Mouse (Mus musculus): Measurements from ENCODE around the gene Sco1. TPM values are rescaled to one million over a fixed set of nuclear protein-coding genes. Genes with fewer than 3 reads are reported as not detected.

The Sco1 gene
- polyA plus RNA-seq, 1 experiment from 2014 or later: 18.7 TPM

DNA sequence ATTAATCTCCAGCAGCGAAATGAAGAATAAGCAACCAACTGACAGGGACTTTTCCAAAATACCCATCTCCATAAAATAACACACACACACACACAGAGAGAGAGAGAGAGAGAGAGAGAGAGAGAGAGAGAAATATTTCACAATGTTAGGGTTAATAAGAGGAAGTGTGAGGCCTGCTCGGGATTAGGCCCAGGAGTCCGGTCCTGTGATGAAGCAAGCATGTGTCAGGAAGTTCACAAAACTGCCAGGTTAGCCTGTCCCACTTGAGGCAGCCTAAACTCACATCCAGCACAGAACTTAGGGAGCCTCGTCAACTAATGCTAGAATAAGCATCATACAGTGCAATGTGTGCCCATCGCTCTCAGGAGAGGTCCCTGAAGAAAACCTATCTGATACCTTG is 5.3 kb upstream of the Sco1 start:
- H3K9ac ChIP-seq: no peak overlapping the region
- H3K27me3 ChIP-seq (replicated peaks): no peaks in the 10 kb centered on the region
- 0 out of 2 replicates have a peak, but pooled peaks cover 2% of the 10 kb centered on the region for H3K36me3 ChIP-seq
- H3K4me2 ChIP-seq: no peak overlapping the region
- WGBS: 78% methylated on average over 5 of the region's 5 CpGs
- H3K27ac ChIP-seq: no peak overlapping the region
- H3K9me3 ChIP-seq: no peaks in the 10 kb centered on the region
- H3K4me1 ChIP-seq: peaks cover 3% of the 10 kb centered on the region; the same call in 1 of the 2 replicates
- H3K4me3 ChIP-seq (replicated peaks): no peak overlapping the region
- no peak for ATAC-seq (ENCODE audit: insufficient read depth, low FRiP score, low read depth)

DNA sequence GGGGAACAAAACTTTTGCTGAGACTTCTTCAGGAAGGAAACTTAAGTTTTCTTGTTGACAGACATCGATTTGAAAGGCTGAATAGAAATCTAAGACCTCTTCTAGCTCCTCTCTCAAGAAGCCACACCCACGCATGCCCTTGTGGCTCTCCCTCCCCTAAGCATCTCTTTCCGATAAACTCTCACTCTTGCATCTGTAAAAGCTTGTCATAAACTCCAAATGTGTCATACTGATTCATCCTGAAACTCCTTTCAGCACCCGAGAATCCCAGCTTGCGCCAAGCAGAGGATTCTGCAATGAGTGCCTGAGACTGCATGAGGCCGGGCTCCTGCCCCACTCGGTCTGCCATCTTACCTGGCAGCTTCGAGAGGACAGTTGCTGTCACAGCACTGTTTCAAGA is 4.0 kb upstream of the Sco1 start:
- Histone ChIP-seq H3K4me1 (peaks cover 7% of the 10 kb centered on the region), H3K36me3 (no peaks in the 10 kb centered on the region), H3K27ac (no peak overlapping the region), H3K27me3 (replicated peaks) (no peaks in the 10 kb centered on the region), H3K9me3 (no peaks in the 10 kb centered on the region), H3K4me3 (replicated peaks) (no peak overlapping the region), H3K4me2 (no peak overlapping the region), H3K9ac (no peak overlapping the region)
- ATAC-seq (ENCODE audit: insufficient read depth, low FRiP score, low read depth): no peak
- 88% methylated on average over 8 of the region's 8 CpGs for WGBS

DNA sequence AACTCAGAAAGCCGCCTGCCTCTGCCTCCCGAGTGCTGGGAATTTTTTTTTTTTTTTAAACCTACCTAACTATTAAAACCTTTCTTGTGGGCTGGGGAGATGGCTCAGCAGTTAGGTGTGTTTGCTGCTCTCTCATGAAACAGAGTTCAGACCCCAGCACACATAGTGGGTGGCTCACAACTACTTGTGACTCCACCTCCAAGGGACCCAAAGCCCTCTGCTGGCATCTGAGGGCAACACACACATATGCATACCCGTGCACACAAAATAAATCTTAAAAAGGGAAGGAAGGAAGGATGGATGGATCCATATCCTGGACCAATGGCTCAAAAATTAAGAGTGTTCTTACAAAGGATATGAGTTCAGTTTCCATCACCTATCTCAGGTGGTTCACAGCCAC is 3.2 kb upstream of the Sco1 start:
- Histone ChIP-seq H3K36me3 (no peaks in the 10 kb centered on the region), H3K9ac (no peak overlapping the region), H3K9me3 (no peaks in the 10 kb centered on the region), H3K4me1 (peaks cover 12% of the 10 kb centered on the region), H3K4me2 (no peak overlapping the region), H3K27me3 (replicated peaks) (no peaks in the 10 kb centered on the region), H3K27ac (no peak overlapping the region), H3K4me3 (replicated peaks) (no peak overlapping the region)
- WGBS: 83% methylated on average over 3 of the region's 3 CpGs
- no peak for ATAC-seq (ENCODE audit: insufficient read depth, low FRiP score, low read depth)

DNA sequence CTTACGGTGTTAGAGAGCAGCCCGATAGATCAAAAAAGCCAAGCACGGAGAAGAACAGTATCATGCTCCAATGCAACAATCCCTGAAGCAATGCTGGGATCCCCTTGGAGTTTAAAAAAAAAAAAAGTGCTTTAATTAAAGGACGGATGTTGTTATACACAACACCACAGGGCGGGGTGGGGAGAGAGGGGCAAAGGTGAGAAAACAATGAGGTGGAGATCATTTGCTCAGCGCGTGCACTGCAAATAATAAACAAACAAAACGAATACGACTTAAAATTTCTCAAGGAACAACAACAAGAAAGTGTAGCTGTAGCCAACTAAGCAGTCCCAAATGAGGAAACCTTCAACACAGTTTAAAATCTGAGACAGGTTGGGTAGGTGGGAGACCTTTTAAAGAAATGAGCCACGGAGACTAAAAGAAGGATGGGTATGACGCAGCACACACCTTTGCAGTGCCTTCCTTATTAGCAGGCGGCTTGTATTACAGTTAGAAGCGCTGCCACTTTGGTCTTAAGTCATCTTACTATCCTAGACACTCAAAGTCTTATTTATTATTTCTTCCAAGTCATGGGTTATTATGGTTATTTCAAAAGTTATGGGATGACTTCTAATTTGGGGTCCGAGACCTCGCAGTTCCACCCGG is 672 bp upstream of the Sco1 start:
- H3K27me3 ChIP-seq (replicated peaks): no peaks in the 10 kb centered on the region
- no peak; the same call in 1 of the 2 replicates for ATAC-seq (ENCODE audit: insufficient read depth, low FRiP score, low read depth)

DNA sequence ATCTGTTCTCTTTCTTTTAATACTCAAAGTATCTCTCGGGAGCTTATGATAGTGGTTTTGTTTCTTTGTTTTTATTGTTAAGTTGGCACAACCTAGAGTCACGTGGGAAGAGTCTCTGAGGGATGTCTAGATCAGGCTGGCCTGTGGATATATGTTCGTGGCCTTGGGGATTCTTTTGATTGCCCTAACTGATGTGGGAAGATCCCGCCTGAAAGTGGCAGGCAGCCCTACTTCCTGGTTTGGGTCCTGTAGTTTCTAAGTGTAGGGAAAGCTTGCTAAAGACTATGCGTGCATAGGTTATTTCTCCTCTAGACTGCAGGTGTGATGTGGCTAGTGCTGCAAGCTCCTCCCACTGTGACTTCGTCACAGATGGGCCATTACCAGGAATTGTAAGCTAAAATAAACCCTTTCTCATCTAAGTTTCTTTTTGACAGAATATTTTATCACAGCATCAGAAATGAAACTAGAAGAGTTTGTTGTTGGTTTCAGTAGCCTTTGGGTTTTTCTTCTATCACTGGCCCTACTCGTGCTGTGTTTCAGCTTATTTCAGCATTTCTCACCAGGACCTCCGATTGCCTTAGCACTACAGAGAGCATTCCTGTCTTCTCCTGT is 2.4 kb downstream of the Sco1 start:
- Histone ChIP-seq H3K9ac (no peak overlapping the region), H3K27me3 (replicated peaks) (no peaks in the 10 kb centered on the region), H3K27ac (no peak overlapping the region), H3K4me1 (peaks cover 12% of the 10 kb centered on the region), H3K36me3 (peaks cover 27% of the 10 kb centered on the region), H3K4me2 (no peak overlapping the region), H3K9me3 (no peaks in the 10 kb centered on the region), H3K4me3 (replicated peaks) (no peak overlapping the region)
- WGBS: 89% methylated on average over 8 of the region's 8 CpGs
- no peak for ATAC-seq (ENCODE audit: insufficient read depth, low FRiP score, low read depth)

More for the DNA sequence above, 672 bp upstream of the Sco1 start:
- H3K4me3 ChIP-seq (replicated peaks): peak overlapping the region; percentile 73
- H3K27ac ChIP-seq: peak overlapping the region; percentile 80
- WGBS: 9% methylated on average over 16 of the region's 16 CpGs
- peaks cover 9% of the 10 kb centered on the region; the same call in 1 of the 2 replicates for H3K36me3 ChIP-seq
- peaks cover 12% of the 10 kb centered on the region for H3K4me1 ChIP-seq
- peak overlapping the region; percentile 64 for H3K4me2 ChIP-seq
- peak overlapping the region; percentile 62 for H3K9ac ChIP-seq
- H3K9me3 ChIP-seq: no peaks in the 10 kb centered on the region

DNA sequence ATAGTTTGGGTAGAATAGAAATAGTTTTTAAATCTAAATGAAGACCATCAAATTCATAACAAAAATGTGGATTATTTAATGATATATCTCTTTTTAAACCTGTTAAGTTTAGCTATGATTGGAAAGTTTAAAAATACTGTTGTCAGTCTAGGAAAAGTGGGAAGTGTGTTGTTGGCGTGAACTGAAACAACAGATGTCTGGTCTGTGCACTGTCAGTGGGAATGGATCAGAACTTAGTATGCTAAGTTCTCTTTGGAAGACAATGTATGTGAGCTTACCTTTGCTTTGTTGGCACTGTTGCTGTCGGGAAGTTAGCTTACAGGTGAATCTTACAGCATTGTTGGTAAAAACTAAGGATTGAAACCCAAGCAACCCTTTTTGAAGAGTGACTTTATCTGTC is 8.8 kb downstream of the Sco1 start:
- no peak for ATAC-seq (ENCODE audit: insufficient read depth, low FRiP score, low read depth)
- WGBS: 90% methylated on average over 2 of the region's 2 CpGs
- Histone ChIP-seq H3K4me1 (no peaks in the 10 kb centered on the region), H3K27ac (no peak overlapping the region), H3K4me3 (replicated peaks) (no peak overlapping the region), H3K9me3 (no peaks in the 10 kb centered on the region), H3K9ac (no peak overlapping the region), H3K4me2 (no peak overlapping the region), H3K27me3 (replicated peaks) (no peaks in the 10 kb centered on the region), H3K36me3 (peaks cover 50% of the 10 kb centered on the region)

DNA sequence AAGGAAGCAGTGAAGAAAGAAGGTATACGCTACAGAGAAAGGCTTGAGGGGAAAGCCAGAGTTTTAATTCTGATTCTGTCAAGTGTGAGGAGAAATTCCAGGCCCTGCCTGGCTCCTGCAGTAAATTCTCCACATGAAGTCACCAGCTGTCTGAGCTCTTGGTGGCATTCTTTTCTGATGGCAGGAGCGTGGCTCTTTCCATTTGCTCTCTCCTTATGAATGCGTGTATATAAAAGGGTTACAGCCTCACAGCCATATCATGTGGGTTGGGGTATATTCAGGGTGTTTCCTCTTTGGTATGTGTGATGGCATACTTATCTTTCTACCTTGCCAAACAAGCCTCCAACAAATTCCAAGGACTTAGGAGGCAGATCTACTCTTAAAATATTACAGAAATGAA is 10.3 kb downstream of the Sco1 start:
- Histone ChIP-seq H3K27ac (no peak overlapping the region), H3K4me2 (no peak overlapping the region), H3K27me3 (replicated peaks) (no peaks in the 10 kb centered on the region), H3K4me1 (no peaks in the 10 kb centered on the region), H3K36me3 (peaks cover 39% of the 10 kb centered on the region), H3K9ac (no peak overlapping the region), H3K4me3 (replicated peaks) (no peak overlapping the region), H3K9me3 (no peaks in the 10 kb centered on the region)
- no peak for ATAC-seq (ENCODE audit: insufficient read depth, low FRiP score, low read depth)
- 89% methylated on average over 3 of the region's 3 CpGs for WGBS

DNA sequence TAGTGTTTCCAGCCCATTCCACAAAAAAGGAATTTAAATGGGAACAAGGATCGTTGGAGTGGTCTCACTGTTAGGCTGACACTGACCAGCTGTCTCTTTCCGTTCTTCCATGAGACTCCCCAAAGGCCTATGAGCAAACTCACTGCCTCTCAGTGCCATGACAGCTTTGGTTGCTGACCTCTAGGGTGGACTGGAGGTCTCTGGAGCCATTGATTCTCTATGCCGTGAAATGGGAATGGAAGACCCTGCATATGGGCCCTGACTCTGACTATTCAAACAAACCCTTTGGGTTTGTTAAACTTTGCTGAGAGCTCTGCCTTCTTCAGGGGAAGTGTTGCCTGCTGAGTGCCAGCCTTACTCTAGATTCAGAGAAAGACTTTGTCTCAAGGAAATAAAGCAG is 15.3 kb downstream of the Sco1 start:
- H3K9me3 ChIP-seq: no peaks in the 10 kb centered on the region
- no peak overlapping the region for H3K4me3 ChIP-seq (replicated peaks)
- WGBS: 72% methylated on average over 3 of the region's 3 CpGs
- H3K9ac ChIP-seq: no peak overlapping the region
- peaks cover 27% of the 10 kb centered on the region for H3K36me3 ChIP-seq
- H3K4me2 ChIP-seq: no peak overlapping the region
- no peaks in the 10 kb centered on the region for H3K4me1 ChIP-seq
- H3K27ac ChIP-seq: no peak overlapping the region
- no peaks in the 10 kb centered on the region for H3K27me3 ChIP-seq (replicated peaks)
- ATAC-seq (ENCODE audit: insufficient read depth, low FRiP score, low read depth): no peak

DNA sequence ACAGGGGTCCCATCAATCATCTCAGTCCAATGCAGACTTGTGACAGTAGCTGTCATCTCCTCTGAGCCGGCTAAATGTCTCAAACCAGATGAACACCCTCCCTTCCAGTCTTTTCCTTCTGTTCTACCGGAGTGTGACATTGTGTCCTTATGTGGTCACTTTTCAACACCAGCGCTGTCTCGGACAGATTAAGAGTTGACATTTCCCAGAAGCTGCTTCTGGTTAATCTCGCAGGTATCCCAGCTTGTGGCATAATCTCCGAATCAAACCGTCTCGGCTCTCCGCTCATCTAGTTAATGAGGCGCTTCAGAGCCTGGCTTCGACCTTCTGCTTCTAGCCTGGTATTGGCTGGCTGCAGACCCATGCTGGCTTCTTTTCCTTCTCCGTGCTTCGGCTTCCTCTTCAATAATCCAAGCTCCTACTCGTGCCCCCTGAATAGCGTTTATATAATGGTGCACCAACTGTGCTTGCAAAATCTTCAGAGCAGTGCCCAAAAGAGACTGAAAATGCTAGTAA is 20.2 kb downstream of the Sco1 start:
- Histone ChIP-seq H3K4me2 (no peak overlapping the region), H3K27me3 (replicated peaks) (no peaks in the 10 kb centered on the region), H3K4me3 (replicated peaks) (no peak overlapping the region), H3K36me3 (no peaks in the 10 kb centered on the region), H3K27ac (no peak overlapping the region), H3K4me1 (no peaks in the 10 kb centered on the region), H3K9me3 (no peaks in the 10 kb centered on the region), H3K9ac (no peak overlapping the region)
- WGBS: 80% methylated on average over 15 of the region's 15 CpGs
- ATAC-seq (ENCODE audit: insufficient read depth, low FRiP score, low read depth): no peak

DNA sequence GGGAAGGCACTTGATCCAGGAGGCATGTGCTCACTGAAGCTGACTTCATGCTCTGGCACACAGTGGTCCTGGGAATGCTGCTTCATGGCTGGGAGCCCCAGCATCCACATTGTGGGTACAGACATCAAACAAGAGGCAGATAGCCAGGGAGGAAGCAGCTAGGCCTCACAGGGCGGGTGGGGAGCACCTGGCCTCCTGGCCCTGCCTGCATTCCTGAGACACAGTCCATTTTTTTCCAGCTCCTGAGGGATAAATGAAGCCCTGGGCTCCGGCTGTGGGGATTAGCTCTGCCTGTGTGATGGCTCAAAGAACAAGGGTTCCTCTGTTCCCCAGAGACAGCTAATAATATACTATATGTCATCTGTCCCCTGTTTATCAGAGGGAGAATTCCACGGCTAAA is 22.6 kb downstream of the Sco1 start:
- WGBS: 29% methylated on average over 3 of the region's 3 CpGs
- no peaks in the 10 kb centered on the region for H3K27me3 ChIP-seq (replicated peaks)
- ATAC-seq (ENCODE audit: insufficient read depth, low FRiP score, low read depth): no peak
- no peaks in the 10 kb centered on the region for H3K9me3 ChIP-seq
- no peaks in the 10 kb centered on the region for H3K36me3 ChIP-seq
- H3K27ac ChIP-seq: no peak overlapping the region
- H3K4me1 ChIP-seq: no peaks in the 10 kb centered on the region
- H3K4me2 ChIP-seq: no peak overlapping the region
- H3K4me3 ChIP-seq (replicated peaks): no peak overlapping the region
- H3K9ac ChIP-seq: no peak overlapping the region

DNA sequence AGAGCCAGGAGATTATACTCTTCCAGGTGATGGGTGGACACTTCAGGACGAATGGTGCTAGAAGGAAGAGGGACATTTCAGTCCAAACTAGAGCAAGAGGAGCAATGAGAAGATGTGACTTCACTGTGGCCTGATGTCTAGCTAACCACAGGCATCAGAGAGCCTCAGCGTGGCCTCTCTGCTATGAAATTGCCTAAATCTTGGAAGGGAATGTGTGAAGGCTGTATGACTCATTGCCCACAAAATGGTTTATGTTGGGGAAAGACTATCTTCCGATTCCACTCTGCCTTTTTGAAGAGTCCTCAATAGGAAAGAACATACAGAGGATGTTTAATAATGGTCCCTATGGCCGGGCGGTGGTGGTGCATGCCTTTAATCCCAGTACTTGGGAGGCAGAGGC is 24.3 kb downstream of the Sco1 start:
- H3K9me3 ChIP-seq: no peaks in the 10 kb centered on the region
- no peak overlapping the region for H3K27ac ChIP-seq
- H3K9ac ChIP-seq: no peak overlapping the region
- no peak overlapping the region for H3K4me2 ChIP-seq
- H3K4me1 ChIP-seq: no peaks in the 10 kb centered on the region
- no peaks in the 10 kb centered on the region for H3K27me3 ChIP-seq (replicated peaks)
- no peak overlapping the region for H3K4me3 ChIP-seq (replicated peaks)
- WGBS: 83% methylated on average over 5 of the region's 5 CpGs
- no peaks in the 10 kb centered on the region for H3K36me3 ChIP-seq
- ATAC-seq (ENCODE audit: insufficient read depth, low FRiP score, low read depth): no peak

DNA sequence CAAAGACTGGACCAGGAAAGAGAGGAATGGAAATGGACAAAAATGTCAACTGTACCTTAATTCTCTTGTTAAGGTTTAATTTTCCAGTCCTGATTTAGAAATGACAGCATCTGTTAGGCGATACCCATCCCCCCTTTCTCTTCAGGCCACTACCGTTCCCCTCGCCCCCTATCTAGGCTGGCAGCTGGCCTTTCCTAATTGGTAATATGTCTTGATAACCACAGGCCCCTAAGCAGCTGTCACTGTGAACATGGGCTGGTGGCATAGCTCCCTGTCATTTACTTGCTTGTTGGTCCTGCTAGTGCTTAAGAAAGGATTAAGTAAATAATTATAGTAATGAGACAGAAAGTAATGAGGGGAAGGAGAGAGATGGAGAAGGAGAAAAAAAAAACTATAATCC is 25.0 kb downstream of the Sco1 start:
- 48% methylated on average over 3 of the region's 3 CpGs for WGBS

More for the DNA sequence above, 25.0 kb downstream of the Sco1 start:
- no peak overlapping the region for H3K4me2 ChIP-seq
- no peaks in the 10 kb centered on the region for H3K9me3 ChIP-seq
- H3K9ac ChIP-seq: no peak overlapping the region
- H3K27me3 ChIP-seq (replicated peaks): no peaks in the 10 kb centered on the region
- no peaks in the 10 kb centered on the region for H3K36me3 ChIP-seq
- no peak overlapping the region for H3K27ac ChIP-seq
- ATAC-seq (ENCODE audit: insufficient read depth, low FRiP score, low read depth): no peak
- no peak overlapping the region for H3K4me3 ChIP-seq (replicated peaks)
- no peaks in the 10 kb centered on the region for H3K4me1 ChIP-seq

Data from stomach, embryonic 15.5 days (tissue).